Mouse (Mus musculus) adrenal gland, adult 18-20 months (tissue): ENCODE data around the gene Frmd4a. TPM values are rescaled to one million over a fixed set of nuclear protein-coding genes. Genes with fewer than 3 reads are reported as not detected.
A peak's percentile ranks its signal among the peaks of the same experiment; 100 is the strongest.

Experiments used
- DNase-seq, 2 experiments: peaks; one replicate each; pipeline ENCODE4 v3.0.0; 2021 to 2022; ENCODE audit warnings: low spot score in 2 of 2
- total RNA-seq, 2 experiments: library from RNA; stranded (reverse); gene quantifications; 1 replicate in 1 of 2; 2 replicates in 1 of 2; pipeline ENCODE4 v1.2.3; 2021

The Frmd4a gene
- total RNA-seq, 2 experiments from 2014 or later: 8.7 to 13.2 TPM

- no peak for DNase-seq
Measured at GRCm38 (mm10) chr2:4131216-4131615, 113.7 kb downstream of the Frmd4a start.

DNA sequence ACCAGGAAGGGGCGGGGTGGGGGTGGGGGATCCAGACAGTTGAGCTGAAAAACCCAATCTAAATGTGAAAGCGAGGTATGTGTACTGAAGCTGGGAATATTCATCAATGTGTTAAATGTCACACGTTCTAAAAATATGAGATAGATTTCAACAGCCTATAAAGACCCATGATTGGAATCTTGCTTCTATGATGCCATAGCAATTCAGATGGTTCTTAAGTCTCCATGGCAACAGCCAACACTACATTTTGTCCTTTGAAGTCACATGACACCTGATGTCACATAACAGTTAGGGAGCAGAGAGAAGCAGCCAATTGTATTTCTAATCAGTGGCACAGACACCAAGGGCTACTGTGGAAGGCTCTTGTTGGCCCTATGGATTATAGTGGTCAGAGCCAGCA is 120.0 kb downstream of the Frmd4a start:
- no peak for DNase-seq

DNA sequence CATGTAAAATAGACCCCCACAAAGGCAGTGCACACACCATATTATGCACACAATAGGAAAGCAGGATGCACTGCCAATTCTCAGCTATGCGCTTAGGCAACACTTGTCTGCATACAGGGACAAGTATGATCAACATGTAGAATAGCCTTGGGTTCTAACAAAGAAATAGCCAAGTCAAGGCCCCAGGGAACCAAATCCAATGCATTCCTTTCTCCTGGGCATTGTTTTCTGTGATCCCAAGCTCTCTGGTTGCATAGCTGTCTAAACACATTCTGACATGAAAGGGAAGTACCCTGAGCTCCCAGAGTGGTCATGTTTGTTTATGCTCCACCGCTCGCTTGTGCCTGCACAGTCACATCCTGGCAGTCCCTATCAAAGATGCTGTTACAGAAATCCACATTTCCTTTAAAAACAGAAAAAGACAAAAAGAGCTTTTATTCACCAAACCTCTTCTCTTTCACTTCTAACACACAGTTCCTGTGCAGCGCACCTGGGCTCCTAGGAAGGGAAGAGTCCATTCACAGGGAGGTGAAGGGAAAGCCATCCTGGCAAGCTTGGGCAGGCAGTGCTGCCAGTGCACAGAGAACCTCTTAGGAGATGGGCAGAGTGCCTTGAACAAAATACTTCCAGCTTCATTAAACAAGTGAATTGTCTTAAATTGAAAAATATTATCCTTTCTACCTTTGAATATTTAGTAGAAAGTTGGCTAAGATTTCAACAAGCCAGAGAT is 124.9 kb downstream of the Frmd4a start:
- no peak for DNase-seq

DNA sequence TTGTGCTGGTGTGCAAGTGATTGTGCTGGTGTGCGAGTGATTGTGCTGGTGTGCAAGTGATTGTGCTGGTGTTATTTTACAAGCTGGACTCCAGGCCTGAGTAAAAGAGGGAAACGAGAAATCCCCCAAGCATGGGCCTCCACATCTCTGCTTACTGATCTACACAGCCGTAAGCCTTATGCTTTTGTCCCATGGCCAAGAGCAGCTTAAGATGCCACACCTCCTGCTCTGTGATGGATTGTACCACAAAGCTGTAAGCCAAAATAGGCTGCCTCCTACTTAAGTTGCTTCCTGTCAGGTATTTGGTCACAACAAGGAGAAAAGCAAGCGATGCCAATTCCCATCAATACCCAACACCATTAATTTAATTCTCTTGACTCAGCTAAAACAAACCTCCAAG is 126.9 kb downstream of the Frmd4a start:
- DNase-seq: no peak

GRCm38 (mm10) chr2:4152521-4153040 is 135.1 kb downstream of the Frmd4a start:
- DNase-seq: no peak

DNA sequence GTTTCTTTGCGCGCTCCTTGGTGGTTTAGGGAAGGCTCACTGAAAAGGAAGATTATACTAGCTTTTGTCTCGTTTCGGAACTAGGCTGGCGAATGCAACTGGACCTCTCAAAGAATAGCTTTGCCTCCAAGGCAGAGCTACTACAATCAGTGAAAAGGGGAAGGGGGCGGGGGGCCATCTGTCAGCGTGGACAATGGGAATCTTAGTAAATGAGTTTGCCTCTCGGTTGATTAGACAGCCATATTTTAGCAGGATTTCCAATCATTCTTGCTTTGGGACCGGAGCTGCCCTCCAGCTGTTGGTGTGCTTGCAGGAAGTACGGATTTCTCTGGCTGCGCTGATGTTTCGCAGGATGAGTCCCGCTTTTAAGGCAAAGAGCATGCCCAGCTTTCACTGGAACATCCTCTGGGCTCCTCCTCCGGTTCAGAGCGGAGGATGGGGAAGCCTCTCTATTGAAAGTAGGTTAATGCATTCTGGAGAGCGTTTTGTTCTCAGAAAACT is 135.7 kb downstream of the Frmd4a start:
- DNase-seq: peak; percentile 11 to 22

- DNase-seq: no peak
Measured at GRCm38 (mm10) chr2:4154036-4154653, 136.6 kb downstream of the Frmd4a start.

DNA sequence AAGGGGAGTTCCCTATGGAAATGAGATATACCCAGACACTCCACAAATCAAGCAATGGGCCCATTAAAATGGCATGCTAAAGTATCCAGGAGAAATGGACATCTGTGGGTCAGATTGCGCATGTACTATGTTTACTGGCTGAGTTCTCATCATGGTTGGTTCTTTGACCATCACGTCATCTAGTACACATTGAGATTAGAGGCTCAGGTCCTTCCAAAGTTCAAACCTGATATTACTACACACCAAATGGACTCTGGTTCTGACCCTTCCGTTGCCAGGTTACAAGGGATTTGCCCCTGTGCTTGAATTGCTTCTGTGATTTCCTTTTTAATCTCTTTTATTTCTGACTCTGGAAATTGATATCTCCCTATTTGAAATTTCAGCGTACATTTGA is 137.1 kb downstream of the Frmd4a start:
- no peak for DNase-seq

DNA sequence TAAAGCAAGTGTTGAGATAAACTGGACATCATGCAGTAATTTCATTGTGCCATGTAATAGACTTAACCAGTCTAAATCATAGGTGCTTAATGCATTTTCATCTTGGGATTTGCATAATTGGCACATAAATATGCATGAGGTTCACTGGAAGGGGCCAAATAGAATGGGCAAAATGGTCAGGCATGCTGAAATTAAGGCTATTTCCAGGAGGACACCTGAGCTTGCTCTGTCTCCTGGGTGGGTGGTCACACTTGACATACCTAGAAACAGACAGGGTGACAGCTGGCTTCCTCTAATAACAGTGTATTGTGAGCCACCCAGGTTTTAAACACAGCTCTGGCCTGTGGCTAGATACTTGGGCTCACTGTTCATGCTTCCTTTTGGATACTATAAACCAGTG is 137.9 kb downstream of the Frmd4a start:
- DNase-seq: no peak

DNA sequence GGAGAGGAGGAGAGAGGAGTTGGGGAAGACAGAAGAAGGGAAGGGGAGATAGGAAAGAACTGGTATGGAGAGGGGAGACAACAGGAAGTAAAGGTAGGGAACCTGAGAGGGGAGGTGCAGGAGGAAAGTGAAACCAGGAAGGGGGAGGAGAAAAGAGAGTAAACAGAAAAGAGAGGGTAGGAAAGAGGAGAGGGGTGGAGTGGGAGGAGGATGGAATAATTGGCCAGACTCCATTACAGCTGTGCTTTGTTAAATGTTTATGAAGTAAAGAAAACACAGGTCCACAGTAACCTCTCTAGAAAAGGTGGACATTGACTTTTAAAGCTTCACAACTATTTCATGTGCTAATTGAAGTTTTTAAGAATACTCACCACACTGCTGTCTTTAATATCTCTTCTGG is 139.0 kb downstream of the Frmd4a start:
- no peak for DNase-seq

DNA sequence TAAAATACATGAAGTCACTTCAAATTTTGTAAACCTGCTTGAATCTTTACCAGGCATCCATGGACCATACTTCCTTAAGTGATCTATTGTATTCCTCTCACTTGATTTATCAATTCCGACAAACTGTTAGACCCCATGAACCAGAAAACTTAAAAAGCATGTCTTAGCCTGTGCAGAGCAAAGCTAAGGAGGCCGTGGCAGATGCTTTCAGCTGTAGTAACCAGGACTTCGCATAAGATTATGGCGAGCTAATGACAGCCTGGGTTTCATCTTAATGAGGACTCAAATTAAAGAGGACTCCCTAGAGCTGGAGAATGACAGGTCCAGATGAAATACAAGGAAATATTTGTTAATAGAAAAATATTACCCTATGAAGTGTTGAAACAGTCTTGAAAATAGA is 139.9 kb downstream of the Frmd4a start:
- no peak for DNase-seq

DNA sequence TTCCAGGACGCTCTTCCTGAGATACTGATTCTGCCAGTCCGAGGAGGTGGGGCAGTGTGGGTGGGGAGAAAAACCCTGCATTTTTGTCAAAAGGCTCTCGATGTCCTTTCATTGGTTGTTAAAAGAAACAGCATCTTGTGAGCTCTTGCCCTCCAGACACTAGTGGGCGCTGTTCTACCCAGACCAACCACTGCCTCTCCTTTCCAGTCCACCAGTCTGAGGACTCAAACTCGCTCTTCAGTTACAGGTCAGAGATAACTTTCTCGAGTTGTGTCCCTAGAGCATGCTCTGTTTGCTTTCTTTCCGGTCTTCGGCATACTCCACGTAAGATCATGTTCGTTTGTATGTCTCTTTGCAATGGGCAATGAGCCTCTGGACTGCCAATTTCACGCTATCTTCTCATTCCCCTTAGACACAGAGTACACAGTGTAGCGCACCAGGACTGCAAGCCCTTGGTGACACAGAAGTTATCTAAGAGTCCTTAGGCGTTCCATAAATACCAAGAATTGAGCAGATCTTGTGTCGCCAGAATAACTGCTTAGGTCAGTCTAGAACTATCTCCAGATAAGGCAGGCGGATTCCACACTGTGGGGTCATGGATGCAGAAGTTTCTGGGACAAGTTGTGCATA is 142.2 kb downstream of the Frmd4a start:
- no peak for DNase-seq

DNA sequence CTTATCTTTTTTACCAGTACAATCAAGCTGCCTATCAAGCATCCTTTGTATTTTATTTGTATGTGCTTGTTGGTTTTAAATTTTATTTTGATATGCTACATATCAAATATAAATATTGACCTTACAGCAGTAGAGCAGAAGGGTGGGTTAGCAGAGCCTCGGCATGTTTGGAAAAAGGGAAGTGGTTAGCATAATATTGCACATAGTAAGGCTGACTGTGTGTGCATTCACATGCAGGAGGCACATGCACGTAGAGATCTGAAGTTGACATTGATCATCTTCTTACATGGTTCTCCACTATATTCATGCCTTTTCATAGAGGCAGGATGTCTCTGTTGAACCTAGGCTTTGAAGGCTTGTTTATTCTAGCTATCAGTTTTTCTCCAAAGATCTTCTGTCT is 148.7 kb downstream of the Frmd4a start:
- no peak for DNase-seq

- DNase-seq: no peak
Measured at GRCm38 (mm10) chr2:4167131-4167530, 149.6 kb downstream of the Frmd4a start.

- no peak for DNase-seq
Measured at GRCm38 (mm10) chr2:4169726-4170125, 152.2 kb downstream of the Frmd4a start.

GRCm38 (mm10) chr2:4170189-4170588 is 152.7 kb downstream of the Frmd4a start:
- no peak for DNase-seq

GRCm38 (mm10) chr2:4184991-4185390 is 167.5 kb downstream of the Frmd4a start:
- no peak for DNase-seq

DNA sequence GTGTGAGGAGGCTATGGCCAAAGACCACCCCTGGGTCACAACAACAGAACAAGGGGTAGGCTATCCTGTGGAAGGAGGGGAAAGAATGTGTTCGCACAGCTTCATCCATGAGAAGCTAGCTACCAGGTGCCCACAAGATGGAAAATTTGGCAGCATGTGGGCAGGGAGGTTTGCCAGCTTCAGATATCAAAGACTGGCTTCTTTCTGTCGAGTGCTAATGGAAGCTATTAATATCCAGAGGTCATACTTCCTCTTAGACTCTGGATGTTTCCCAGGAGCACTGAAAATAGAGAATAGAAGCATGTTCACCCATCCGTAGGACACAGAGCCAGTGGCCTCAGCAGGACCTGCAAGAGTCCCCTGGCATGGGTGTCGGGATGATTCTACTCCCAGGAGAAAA is 170.0 kb downstream of the Frmd4a start:
- DNase-seq: no peak

- DNase-seq: no peak
Measured at GRCm38 (mm10) chr2:4188303-4188702, 170.8 kb downstream of the Frmd4a start.

- no peak for DNase-seq
Measured at GRCm38 (mm10) chr2:4190345-4190744, 172.8 kb downstream of the Frmd4a start.

DNA sequence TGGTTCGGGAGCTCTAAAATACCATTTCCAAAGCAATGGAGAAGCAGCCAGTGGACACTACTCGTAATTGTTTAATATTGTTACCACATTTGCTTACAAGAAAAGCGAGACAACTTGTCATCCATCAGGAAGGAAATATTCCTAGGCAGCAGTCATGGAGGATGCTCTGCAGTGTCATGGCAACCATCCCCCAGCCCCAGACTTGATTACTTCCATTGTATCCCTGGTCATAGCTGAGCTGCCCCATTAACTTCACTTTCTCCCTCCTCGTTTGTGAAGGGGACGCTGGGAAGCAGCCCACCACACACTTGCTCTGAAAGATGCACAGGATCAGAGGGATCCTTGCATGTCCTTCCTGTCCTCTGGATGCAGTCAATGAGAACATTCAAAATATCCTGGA is 173.5 kb downstream of the Frmd4a start:
- no peak for DNase-seq

DNA sequence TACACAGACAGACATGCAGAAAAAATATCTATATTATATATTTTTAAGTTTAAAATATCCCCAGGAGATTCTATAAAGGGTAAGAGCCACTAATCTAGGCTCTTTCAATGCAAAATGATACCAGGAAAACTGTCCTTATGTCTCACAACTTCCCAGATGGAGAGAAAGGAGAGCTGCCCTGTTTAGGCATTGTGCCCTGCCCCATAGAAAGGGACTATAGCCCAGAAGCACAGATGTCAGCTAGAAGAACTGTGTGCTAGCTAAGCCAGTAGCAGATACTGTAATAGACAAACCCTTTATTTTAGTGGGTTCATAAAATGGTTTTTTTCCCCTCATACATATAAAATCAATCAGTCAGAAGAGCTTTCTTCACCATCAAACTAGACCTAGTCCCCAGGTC is 175.7 kb downstream of the Frmd4a start:
- no peak for DNase-seq
